Mouse (Mus musculus) megakaryocyte, embryonic 14.5 days (primary cell): ENCODE results near the gene Tex12.

Source experiments
- FLI1 ChIP-seq: IDR thresholded peaks from 2 replicates; pipeline ENCODE4 v1.6.1; 2012; ENCODE audit warnings: low read length, inconsistent platforms, mixed read lengths
- GATA1 ChIP-seq: IDR thresholded peaks from 3 replicates; pipeline ENCODE4 v1.6.1; 2012; ENCODE audit warnings: mixed read lengths, low read length, inconsistent platforms, borderline replicate concordance

- no peak for TF ChIP-seq GATA1
- no peak for TF ChIP-seq FLI1
Observed at GRCm38 (mm10) chr9:50585145-50585818, 24.2 kb upstream of the Tex12 start.
